Mouse (Mus musculus) right cerebral cortex, postnatal 14 days (tissue): ENCODE measurements around the gene Tbkbp1.
"Not testable (repeated sequence)": the region's sequence is repeated elsewhere in the genome, so short reads cannot be mapped to it uniquely, and the experiment has no call there.

Experiments used
- DNase-seq: peaks from one replicate; pipeline ENCODE4 v3.0.0; 2022

Gene Tbkbp1

GRCm38 (mm10) chr11:97151343-97151801 lies at the start of gene Tbkbp1:
Gene Tbkbp1 (minus strand): TSS chr11:97151495.
- peak; percentile 76 for DNase-seq

DNA sequence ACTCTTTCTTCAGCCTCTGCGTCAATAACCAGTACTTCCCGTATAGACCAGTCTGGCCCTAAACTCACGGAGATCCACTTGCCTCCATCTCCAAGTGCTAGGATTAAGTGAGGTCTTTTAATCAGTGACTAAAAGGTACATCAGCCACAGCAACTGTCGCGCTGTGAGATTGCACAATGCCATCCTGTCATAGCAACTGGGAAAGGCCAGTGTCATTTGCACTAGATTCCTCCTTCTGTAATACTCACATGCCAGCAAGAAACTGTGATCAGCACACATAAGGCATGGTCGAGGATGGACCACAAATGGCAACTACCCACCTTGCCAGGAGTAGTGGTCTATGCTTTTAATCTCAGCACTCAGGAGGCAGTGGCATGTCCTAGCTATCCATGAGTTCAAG lies 48.2 kb upstream of the Tbkbp1 start:
- no peak for DNase-seq

GRCm38 (mm10) chr11:97198601-97199000 lies 47.3 kb upstream of the Tbkbp1 start:
- peak; percentile 37 for DNase-seq

GRCm38 (mm10) chr11:97197021-97197420 lies 45.7 kb upstream of the Tbkbp1 start:
- no peak for DNase-seq

DNA sequence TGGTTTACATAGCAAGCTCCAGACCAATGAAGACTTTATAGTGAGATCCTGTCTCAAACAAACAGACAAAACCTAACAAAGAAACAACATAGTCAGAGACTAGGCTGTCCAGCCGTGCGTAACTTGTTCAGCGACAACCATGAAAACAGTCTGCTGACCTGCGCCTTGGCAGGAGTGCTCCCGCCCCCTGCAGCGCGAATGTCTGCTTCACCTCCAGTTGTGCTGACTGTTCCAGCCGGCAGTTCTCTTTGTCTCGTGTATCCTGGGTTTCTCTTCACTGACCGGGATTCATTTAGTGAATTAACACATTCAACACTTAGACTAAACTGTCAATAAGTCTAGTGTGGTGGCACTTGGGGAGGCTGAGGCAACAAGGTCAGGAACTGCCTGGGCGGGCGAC lies 45.2 kb upstream of the Tbkbp1 start:
- DNase-seq: no peak

GRCm38 (mm10) chr11:97192621-97192951 lies 41.3 kb upstream of the Tbkbp1 start:
- no peak for DNase-seq

- DNase-seq: no peak
Observed at GRCm38 (mm10) chr11:97191915-97192620, 40.8 kb upstream of the Tbkbp1 start.

GRCm38 (mm10) chr11:97190992-97191391 lies 39.7 kb upstream of the Tbkbp1 start:
- DNase-seq: no peak

DNA sequence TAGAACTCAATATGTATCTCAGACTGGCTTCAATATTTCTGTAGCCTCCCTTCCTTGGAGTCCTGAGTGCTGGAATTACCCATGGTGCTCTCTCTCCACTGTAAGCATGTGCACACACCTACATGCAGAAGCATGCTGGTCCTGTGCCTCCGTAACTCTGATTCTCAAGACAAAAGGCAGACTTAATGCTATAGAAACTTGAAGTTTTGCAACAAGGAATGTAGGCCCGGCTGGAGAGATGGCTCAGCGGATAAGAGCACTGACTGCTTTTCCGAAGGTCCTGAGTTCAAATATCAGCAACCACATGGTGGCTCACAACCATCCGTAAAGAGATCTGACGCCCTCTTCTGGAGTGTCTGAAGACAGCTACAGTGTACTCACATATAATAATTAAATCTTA lies 38.4 kb upstream of the Tbkbp1 start:
- DNase-seq: not testable (repeated sequence)

GRCm38 (mm10) chr11:97189231-97189630 lies 37.9 kb upstream of the Tbkbp1 start:
- no peak for DNase-seq

GRCm38 (mm10) chr11:97188643-97188955 lies 37.3 kb upstream of the Tbkbp1 start:
- DNase-seq: no peak

- peak; percentile 98 for DNase-seq
Observed at GRCm38 (mm10) chr11:97187764-97188642, 36.7 kb upstream of the Tbkbp1 start, which contains the start of gene Kpnb1. Gene Kpnb1 (minus strand): TSS chr11:97187881.

DNA sequence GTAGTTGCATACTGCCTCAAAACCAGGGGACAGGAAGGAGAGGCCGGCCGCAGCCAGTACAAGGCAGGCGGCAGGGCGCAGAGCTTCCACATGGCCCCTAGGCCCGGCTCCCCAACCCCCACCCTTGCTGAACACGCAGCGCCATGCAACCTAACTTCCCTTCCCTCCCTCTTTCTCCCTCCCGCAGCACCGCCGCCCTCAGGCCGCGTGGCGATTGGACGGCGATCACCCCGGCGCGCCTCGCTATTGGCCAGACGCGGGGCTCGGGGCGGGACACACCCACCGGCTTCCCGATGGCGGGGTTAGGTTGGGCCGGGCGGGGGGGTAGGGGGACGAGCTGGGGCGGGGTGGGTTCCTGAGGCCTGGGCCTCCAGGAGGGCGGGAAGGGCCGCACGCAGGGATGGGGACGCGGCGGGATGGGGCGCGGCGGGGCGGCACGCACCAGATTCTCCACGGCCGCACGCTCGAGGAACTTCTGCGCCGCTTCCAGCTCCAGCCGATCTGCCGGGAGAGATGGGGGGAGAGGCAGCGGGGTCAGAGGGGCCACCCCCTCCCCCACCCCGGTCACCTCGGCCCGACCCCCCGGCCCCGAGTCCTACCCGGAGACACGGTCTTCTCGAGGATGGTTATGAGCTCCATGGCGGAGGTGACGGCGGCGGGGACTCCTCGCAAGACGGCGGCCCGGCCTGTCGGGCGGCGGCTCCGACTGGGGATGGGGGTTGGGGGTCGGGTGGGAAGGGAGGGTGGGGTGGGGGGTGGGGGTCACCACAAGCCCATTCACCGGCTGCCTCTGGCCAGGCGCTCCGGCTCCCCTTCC lies 35.9 kb upstream of the Tbkbp1 start:
- DNase-seq: peak; percentile 97

DNA sequence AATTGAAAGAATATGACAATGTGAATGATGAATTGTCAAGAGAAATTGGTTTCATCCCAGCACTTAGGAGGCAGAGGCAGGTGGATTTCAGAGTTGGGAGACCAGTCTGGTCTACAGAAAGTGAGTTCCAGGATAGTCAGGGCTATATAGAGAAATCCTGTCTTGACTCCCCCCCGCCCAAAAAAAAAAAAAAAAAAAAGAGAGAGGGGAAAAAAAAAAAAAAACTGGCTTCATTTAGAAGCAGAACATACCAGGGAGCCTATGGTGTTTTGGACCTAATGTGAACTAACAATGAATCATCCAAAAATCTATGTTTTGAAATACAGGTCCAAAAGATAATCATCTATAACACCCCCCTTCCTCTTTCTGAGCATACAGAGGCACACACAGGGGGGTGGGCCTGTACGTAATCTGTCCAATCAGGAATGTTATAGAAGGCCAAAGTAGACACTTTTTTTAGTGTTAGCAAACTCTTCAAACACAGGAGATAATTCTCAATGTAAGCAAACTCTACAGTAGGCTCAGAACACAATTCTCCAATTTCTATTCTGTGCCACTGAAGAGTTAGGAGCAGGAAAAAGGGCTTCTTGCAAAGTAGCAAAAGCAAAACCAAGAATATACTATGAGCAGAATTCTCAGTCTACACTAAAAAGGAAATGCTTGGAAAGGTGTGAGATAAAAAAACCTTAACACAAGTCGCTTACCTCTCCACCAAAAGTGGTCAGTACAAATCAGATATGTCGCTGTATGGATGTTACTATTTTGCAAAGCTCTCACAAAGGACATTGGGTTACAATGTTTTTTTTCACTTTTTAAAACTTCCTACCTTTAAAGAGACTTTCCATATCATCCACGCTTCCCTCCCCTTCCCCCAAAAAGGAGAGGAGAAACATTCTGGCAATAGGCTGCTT lies 34.7 kb upstream of the Tbkbp1 start:
- no peak for DNase-seq

DNA sequence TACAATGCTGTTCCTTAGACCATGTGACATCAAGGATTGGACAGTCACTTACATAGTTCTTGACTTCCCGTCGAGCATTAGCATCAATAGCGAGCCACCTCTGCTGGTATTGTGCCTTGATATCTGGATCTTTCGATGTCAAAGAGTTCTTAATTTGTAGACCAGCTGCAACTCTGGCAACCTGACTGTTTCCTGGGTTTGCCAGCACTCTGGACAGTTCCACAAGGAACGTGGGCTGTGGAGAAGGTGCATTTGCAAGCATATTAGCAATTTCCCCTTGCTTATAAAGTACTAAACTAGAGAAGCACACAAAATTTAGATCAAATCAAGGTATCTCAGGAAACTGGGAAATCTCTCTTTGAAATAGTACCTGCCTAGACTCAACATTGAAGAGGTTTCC lies 33.6 kb upstream of the Tbkbp1 start:
- DNase-seq: no peak

DNA sequence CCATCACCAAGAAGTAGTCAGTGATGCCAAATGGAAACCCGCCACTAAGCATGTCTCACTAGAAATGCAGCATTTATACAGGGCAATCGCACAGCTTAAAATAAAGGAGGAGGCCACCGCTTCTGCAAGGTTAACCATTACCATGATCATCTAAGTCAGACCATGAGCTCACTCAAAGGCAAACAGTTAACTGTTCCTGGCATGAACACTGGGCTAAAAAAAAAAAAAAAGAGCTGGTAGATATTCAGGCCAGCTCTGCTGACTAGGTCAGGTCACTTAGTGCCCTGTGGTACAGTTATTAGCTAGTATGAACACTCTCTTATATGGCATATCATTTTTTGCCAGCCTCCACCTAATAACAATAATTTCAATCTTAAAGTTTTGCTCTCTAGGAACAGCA lies 31.2 kb upstream of the Tbkbp1 start:
- DNase-seq: no peak

DNA sequence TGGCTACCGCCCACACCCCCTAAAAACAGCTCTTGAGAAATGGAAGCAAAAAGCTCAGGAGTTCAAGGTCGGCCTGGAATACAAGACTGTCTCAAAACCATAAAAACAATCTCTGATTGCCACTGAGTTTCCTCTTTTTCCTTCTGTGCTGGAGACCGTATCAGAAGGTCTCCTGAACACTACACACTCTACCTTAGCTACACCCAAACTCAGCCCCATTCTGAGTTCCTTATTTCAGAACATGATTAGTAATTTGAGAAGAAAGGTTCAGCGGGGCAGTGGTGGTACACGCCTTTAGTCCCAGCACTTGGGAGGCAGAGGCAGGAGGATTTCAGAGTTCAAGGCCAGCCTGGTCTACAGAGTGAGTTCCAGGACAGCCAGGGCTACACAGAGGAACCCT lies 29.8 kb upstream of the Tbkbp1 start:
- DNase-seq: no peak

- DNase-seq: no peak
Observed at GRCm38 (mm10) chr11:97178198-97178597, 26.9 kb upstream of the Tbkbp1 start.

DNA sequence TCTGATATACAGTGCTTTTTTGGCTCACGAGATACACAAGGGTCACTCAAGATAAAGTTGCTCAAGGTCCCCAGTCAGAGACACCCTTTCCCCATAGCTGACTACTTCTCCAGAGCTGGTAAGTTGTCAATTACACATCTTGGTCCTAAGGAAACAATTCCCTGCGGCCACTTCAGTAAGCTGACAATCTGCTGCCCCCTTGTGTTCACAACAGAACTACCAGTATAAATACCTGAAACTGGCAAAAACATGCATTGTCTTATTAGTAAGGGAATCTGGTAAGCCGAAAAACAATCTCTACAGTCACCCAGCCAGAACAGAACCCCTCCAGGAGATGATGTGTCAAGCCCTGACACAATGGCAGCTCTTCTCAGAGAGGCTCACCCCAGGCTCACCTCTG lies 25.6 kb upstream of the Tbkbp1 start:
- DNase-seq: peak; percentile 29

DNA sequence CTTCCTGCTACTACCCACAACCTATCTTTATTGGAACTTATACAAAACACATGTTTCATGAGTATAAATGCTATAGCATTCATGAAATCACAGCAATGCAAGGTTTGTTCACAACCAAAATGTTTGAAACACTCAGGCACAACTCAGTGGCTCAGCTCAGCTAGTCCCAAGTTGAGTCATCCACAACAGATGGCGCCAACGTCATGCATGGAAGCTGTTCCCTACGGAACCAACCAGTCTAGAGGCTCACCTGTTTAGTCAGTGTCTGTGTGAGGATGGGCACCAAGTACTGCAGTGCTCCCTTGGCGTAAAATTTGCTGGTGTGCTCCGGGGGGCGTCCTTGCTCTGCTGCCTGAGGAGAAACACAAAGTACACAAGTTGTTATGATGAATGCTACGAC lies 24.2 kb upstream of the Tbkbp1 start:
- DNase-seq: peak; percentile 28

GRCm38 (mm10) chr11:97160341-97160740 lies 9.0 kb upstream of the Tbkbp1 start:
- no peak for DNase-seq

DNA sequence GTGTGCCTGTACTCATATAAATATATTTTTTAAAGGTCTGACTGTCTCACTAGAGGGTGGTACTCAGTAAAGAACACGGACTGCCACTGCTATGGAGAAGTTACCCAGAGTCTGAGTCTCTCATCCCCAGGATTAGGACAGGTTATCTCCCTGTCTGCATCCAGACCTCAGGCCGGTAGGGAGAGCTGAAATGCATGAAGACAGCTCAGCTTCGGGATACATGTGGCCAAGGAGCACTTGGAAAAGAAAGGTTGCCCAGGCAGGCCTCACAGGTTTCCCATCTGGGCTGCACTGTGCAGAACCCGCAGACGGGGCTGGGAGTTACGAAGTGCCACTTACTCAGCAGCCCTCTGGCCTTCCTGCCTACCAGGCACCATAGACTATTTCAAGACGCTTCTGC lies 5.7 kb upstream of the Tbkbp1 start:
- DNase-seq: no peak
